Mouse (Mus musculus) ES-Bruce4 (cell line): ENCODE results near the gene Tenm2.

Source experiments
- CTCF ChIP-seq: IDR thresholded peaks from one replicate; pipeline ENCODE4 v1.8.1; 2011; ENCODE audit warnings: low read depth, low read length
- POLR2A ChIP-seq: IDR thresholded peaks from one replicate; pipeline ENCODE4 v1.8.1; 2011; ENCODE audit warnings: low read length; ENCODE audit not compliant: insufficient read depth

DNA sequence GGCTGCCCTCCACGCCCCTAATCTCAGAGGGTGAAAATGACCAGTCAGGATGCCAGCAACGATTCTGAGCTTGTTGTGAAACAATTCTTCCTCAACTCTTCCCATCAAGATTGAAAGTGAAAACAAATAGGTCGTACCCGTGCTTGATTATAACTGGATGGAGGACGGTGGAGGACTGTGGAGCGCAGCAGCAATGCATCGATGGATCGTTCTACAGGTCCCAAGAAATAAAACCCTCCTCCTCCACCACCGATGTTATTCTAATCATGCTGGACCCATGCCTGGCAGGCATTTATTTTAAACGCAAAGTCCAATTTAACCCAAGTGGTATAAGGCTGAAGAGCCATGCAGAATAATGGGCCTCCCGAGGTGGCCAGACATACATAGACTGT, 991.3 kb downstream of the Tenm2 start:
- no peak for TF ChIP-seq CTCF
- no peak for TF ChIP-seq POLR2A
